Mouse (Mus musculus): Measurements from ENCODE around the gene Ano6.

- no peak for TF ChIP-seq CTCF (IDR thresholded peaks at IDR 0.05; ENCODE audit: control insufficient read depth, insufficient read depth, insufficient replicate concordance, low read depth, low read length)
- TF ChIP-seq POLR2A (IDR thresholded peaks at IDR 0.05; ENCODE audit: control insufficient read depth, low read depth, low read length), result no peak
These were observed 130.4 kb downstream of the Ano6 start for GRCm38 (mm10) chr15:95921072-95921471.

All from testis, adult 2 months (tissue).